Mouse (Mus musculus) heart, embryonic 11.5 days (tissue): ENCODE measurements at regions not wholly inside any gene's neighbourhood (a gene's known extent, or its start where the extent isn't known, plus 50 kb on each side); places are given as distances from the start of the nearest gene placed in this dataset.

ENCODE experiments used
- ATAC-seq: fragments of 200-750 bp; cut with Nextera tagmentation; replicated peaks from 2 replicates; pipeline ENCODE4 v1.8.0; 2017; ENCODE audit warnings: moderate library complexity; ENCODE audit not compliant: insufficient number of reproducible peaks, low FRiP score, low TSS enrichment
- H3K27ac ChIP-seq: fragments of 300-500 bp; sonication (generic); 2 replicates; pipeline ENCODE4 v1.5.1; 2014; ENCODE audit warnings: mild to moderate bottlenecking, low read depth, low read length
- H3K27me3 ChIP-seq: fragments of 300-500 bp; sonication (generic); 2 replicates; pipeline ENCODE4 v1.6.1; 2014; ENCODE audit warnings: mild to moderate bottlenecking, low read length, mixed read lengths; ENCODE audit not compliant: control insufficient read depth, insufficient read depth
- H3K36me3 ChIP-seq: fragments of 300-500 bp; sonication (generic); 2 replicates; pipeline ENCODE4 v1.6.1; 2014; ENCODE audit warnings: mild to moderate bottlenecking, low read length, moderate library complexity, mixed read lengths; ENCODE audit not compliant: control insufficient read depth, insufficient read depth
- H3K4me1 ChIP-seq: fragments of 300-500 bp; sonication (generic); 2 replicates; pipeline ENCODE4 v1.6.1; 2014; ENCODE audit warnings: low read length; ENCODE audit not compliant: control insufficient read depth, insufficient read depth
- H3K4me2 ChIP-seq: fragments of 300-500 bp; sonication (generic); 2 replicates; pipeline ENCODE4 v1.6.1; 2014; ENCODE audit warnings: mild to moderate bottlenecking, moderate library complexity
- H3K4me3 ChIP-seq: fragments of 300-500 bp; sonication (generic); 2 replicates; pipeline ENCODE4 v1.5.1; 2014; ENCODE audit warnings: low read depth, low read length
- H3K9ac ChIP-seq: fragments of 300-500 bp; sonication (generic); 2 replicates; pipeline ENCODE4 v1.6.1; 2014; ENCODE audit warnings: mild to moderate bottlenecking, low read depth, low read length, moderate library complexity
- H3K9me3 ChIP-seq: fragments of 300-500 bp; sonication (generic); replicated peaks from 2 replicates; pipeline ENCODE4 v1.6.1; 2016; ENCODE audit warnings: low read length; ENCODE audit not compliant: control insufficient read depth
- WGBS: fragments of 180-500 bp; shearing (Covaris S2); extraction: QIAGEN DNeasy Blood & Tissue Kit; methylation state at CpG from one replicate; pipeline ENCODE4 v1.1.7; 2014; ENCODE audit not compliant: insufficient replicate concordance; 5-methylcytosine and 5-hydroxymethylcytosine counted together

DNA sequence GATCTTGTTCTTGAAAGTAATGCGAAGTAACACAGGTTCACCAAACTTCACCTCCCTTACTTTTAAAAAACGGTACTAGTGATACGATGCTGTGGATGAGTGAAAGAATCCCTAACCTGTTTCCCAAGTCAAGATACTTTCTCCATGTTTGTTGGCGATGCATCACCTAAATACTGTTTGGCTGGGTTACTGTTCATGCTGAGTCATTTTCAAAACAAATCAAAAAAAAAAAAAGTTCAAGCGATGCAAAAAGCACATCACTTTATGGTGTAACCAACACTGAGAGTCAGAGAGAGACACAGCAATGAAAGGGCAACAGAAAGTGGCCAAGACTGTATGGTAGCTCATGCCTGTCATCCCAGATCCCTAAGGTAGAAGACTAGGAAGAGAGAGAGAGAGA lies 133.4 kb upstream of the N6amt1 start:
- WGBS = 79% methylated on average over 5 of the region's 5 CpGs
- H3K4me1 ChIP-seq = no peaks in the 10 kb centered on the region; the same call in 1 of the 2 replicates
- H3K27me3 ChIP-seq = no peaks in the 10 kb centered on the region
- no peaks in the 10 kb centered on the region for H3K36me3 ChIP-seq
- H3K4me3 ChIP-seq = no peak overlapping the region
- ATAC-seq = no peak
- no peak overlapping the region for H3K27ac ChIP-seq
- H3K9ac ChIP-seq = no peak overlapping the region
- no peaks in the 10 kb centered on the region for H3K9me3 ChIP-seq
- no peak overlapping the region for H3K4me2 ChIP-seq

DNA sequence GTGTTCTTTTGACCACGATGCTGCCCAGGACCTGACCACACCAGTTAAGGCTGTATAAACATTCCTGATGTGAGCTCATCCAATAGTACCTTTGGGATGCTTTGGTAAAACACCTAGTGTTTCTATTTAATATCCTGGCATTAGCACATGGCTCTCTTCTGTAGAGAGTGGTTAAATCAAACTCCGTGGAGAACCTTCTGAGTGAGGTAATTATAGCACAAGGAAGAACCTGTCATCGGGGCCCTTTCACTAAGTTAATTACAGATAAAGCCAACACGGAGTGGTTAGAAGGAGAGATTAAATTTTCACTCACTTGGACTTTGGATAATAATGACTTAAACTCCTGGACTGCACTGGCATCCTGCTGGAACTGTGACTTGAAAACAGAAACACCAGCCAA lies 133.8 kb upstream of the N6amt1 start:
- no peak overlapping the region for H3K9ac ChIP-seq
- H3K4me1 ChIP-seq = no peaks in the 10 kb centered on the region; the same call in 1 of the 2 replicates
- no peak overlapping the region for H3K4me2 ChIP-seq
- WGBS = 34% methylated on average over 4 of the region's 4 CpGs
- no peak overlapping the region for H3K4me3 ChIP-seq
- no peaks in the 10 kb centered on the region for H3K36me3 ChIP-seq
- no peak for ATAC-seq
- H3K9me3 ChIP-seq = no peaks in the 10 kb centered on the region
- H3K27ac ChIP-seq = no peak overlapping the region
- no peaks in the 10 kb centered on the region for H3K27me3 ChIP-seq

DNA sequence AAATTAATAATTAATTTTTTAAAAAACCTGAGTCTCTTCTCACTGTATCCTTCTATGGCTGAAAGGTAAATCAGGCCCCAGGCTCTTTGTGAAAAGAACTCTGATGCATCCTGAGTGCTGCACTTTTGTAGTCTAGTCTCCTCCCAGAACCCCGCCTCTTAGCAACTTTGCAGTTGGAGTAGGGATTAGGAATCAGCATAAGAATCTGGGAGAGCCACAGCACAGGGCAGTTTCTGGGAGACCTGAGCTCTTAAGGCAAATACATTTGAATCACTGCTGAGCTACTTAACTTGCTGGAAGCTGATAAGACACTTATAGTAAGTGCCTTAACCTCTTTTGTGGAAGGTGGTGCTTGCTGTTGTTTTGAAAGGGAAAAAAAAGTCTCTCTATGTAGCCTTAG lies 146.1 kb upstream of the N6amt1 start:
- no peak overlapping the region for H3K4me2 ChIP-seq
- no peak overlapping the region for H3K27ac ChIP-seq
- ATAC-seq = no peak
- no peak overlapping the region for H3K9ac ChIP-seq
- H3K4me1 ChIP-seq = peaks cover 2% of the 10 kb centered on the region; the same call in 1 of the 2 replicates
- WGBS = 49% methylated on average over 1 of the region's 1 CpGs
- H3K27me3 ChIP-seq = no peaks in the 10 kb centered on the region
- H3K4me3 ChIP-seq = no peak overlapping the region
- no peaks in the 10 kb centered on the region for H3K36me3 ChIP-seq
- no peaks in the 10 kb centered on the region for H3K9me3 ChIP-seq

DNA sequence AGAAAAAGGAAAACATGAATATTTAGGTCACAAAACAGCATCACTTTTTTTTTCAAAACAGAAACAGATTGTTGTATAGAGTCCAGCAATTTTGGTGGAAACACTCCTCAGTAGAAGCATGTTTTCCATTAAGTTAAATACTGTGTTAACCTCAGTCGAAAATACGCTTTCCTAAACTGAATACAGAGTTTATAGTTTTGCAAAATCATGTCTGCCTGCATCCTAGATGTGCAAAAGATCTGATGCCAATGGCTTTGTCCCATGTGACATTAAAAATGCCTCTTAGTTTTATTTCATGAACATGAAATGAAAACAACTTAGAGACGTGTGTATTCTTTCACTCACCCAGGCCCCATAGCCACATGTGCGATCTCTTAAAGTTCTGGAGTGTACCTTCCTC lies 163.5 kb upstream of the N6amt1 start:
- 80% methylated on average over 4 of the region's 4 CpGs for WGBS
- H3K4me1 ChIP-seq = no peaks in the 10 kb centered on the region
- no peak for ATAC-seq
- no peak overlapping the region for H3K4me2 ChIP-seq
- no peaks in the 10 kb centered on the region for H3K9me3 ChIP-seq
- H3K27me3 ChIP-seq = no peaks in the 10 kb centered on the region
- no peaks in the 10 kb centered on the region for H3K36me3 ChIP-seq
- no peak overlapping the region for H3K4me3 ChIP-seq
- no peak overlapping the region for H3K27ac ChIP-seq
- H3K9ac ChIP-seq = no peak overlapping the region

DNA sequence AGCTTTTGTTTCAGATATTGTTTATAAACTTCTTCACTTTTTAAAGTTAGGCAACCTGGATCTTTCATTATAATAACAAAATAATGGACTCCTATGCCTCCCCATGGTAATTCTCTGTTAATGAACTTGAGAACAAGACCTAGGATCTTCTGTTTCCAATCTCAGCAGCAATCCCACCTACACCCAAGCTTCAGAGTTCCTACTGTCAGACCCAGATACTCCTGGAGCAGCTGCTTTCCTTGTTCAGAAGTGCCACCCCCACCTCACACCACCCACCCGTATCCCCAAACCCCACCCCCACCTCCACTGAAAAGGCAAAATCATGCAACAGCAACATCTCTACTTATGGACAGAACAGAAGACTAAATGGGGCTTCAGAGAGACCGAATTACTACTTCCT lies 165.2 kb upstream of the N6amt1 start:
- Histone ChIP-seq H3K36me3 (no peaks in the 10 kb centered on the region), H3K4me1 (no peaks in the 10 kb centered on the region), H3K27me3 (no peaks in the 10 kb centered on the region), H3K27ac (no peak overlapping the region), H3K4me2 (no peak overlapping the region), H3K9ac (no peak overlapping the region), H3K9me3 (no peaks in the 10 kb centered on the region), H3K4me3 (no peak overlapping the region)
- no peak for ATAC-seq
- 62% methylated on average over 2 of the region's 2 CpGs for WGBS

DNA sequence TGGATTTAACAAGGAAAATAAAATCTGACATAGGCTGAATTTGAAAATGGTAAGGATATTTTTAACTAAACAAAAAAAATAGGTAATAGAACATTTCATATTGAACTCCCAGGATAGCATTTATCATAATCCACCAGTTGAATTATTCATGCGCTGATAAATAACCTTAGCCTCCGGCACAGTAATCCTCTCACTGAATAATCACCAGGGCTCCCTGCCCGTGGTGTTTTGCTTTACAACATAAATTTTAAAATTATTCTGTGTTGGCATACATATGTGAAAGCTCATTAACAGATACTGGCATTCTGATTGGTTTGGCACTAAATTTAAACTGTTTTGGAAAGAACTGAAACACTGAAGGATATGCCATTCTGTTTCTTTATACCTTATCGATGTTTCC lies 181.6 kb upstream of the N6amt1 start:
- no peaks in the 10 kb centered on the region for H3K9me3 ChIP-seq
- no peak overlapping the region for H3K9ac ChIP-seq
- WGBS = 79% methylated on average over 4 of the region's 4 CpGs
- no peak for ATAC-seq
- no peak overlapping the region for H3K27ac ChIP-seq
- H3K36me3 ChIP-seq = no peaks in the 10 kb centered on the region
- H3K4me1 ChIP-seq = no peaks in the 10 kb centered on the region
- no peaks in the 10 kb centered on the region for H3K27me3 ChIP-seq
- H3K4me2 ChIP-seq = no peak overlapping the region
- no peak overlapping the region for H3K4me3 ChIP-seq

DNA sequence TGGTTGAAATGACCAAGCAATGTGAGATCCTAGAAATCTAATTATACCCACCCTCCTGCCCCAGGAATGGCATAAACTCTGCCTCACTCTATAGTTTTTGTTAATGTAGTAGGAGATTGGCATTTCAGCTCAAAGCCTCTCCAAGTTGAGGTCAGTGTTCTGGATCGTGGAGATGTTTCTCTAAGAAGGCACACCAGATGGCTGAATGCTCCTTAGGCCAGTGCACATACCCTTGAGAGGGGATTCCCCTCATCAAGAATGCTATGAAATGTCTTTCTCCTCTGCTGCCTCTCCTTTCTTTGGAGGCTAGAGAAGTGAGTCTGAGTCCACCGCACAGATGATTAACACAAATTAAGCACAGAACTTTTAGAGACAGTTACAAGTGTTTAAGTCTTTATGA lies 214.7 kb upstream of the N6amt1 start:
- H3K4me2 ChIP-seq = no peak overlapping the region
- H3K4me3 ChIP-seq = no peak overlapping the region
- H3K4me1 ChIP-seq = no peaks in the 10 kb centered on the region
- no peak overlapping the region for H3K27ac ChIP-seq
- H3K9ac ChIP-seq = no peak overlapping the region
- no peaks in the 10 kb centered on the region for H3K36me3 ChIP-seq
- no peaks in the 10 kb centered on the region for H3K27me3 ChIP-seq
- 82% methylated on average over 2 of the region's 2 CpGs for WGBS
- no peak for ATAC-seq
- H3K9me3 ChIP-seq = no peaks in the 10 kb centered on the region

DNA sequence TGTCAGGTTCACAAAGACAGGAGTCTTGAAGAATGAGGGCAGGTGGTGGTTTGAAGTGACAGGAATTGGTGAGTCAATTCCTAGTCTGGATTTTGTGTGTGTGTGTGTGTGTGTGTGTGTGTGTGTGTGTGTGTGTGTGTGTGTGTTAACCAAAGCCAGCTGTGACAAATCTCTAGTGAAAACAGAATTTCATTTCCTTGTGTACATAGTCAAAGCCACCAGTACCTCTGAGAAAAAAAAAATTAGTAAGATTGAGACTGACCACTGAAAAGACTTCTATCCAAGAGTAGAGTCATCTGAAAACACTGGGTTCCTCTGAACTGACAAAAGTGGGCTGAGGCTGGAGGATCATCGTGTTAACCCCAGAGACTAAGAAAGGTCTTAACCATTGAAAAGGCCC lies 217.5 kb upstream of the N6amt1 start:
- WGBS = 83% methylated on average over 1 of the region's 1 CpGs
- no peak overlapping the region for H3K9ac ChIP-seq
- no peaks in the 10 kb centered on the region for H3K27me3 ChIP-seq
- H3K4me3 ChIP-seq = no peak overlapping the region
- no peak for ATAC-seq
- no peak overlapping the region for H3K27ac ChIP-seq
- H3K9me3 ChIP-seq = no peaks in the 10 kb centered on the region
- no peaks in the 10 kb centered on the region for H3K4me1 ChIP-seq
- H3K36me3 ChIP-seq = no peaks in the 10 kb centered on the region
- H3K4me2 ChIP-seq = no peak overlapping the region

DNA sequence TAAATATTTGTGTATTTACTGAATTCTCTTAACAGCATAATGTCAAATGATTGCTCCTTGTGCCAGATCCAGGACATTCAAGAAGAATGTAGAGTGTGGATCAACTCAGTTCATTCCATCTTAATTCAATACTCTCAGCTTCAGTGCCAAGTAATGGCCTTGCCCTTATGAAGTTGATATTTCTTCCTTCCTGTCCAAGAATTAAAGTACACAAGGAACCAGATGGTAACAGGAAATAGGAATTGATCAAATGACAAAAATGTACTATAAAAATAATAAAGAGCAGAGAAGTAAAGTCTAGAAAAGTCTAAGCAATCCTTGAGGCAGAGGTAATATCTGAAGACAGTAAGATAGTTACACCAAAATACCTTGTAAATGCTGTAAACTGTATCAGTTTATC lies 219.5 kb upstream of the N6amt1 start:
- Histone ChIP-seq H3K4me2 (no peak overlapping the region), H3K9me3 (no peaks in the 10 kb centered on the region)

More for the DNA sequence above, 219.5 kb upstream of the N6amt1 start:
- H3K9ac ChIP-seq = no peak overlapping the region
- H3K27ac ChIP-seq = no peak overlapping the region
- H3K4me3 ChIP-seq = no peak overlapping the region
- no peak for ATAC-seq
- no peaks in the 10 kb centered on the region for H3K4me1 ChIP-seq
- H3K27me3 ChIP-seq = no peaks in the 10 kb centered on the region
- H3K36me3 ChIP-seq = no peaks in the 10 kb centered on the region
